Mouse (Mus musculus) ES-Bruce4 (cell line): ENCODE results near the gene Ino80d.

Source experiments
- CTCF ChIP-seq: IDR thresholded peaks from one replicate; pipeline ENCODE4 v1.8.1; 2011; ENCODE audit warnings: low read depth, low read length
- EP300 ChIP-seq: IDR thresholded peaks from 2 replicates; pipeline ENCODE4 v1.6.1; 2011; ENCODE audit warnings: low read depth, low read length; ENCODE audit not compliant: insufficient read depth
- POLR2A ChIP-seq: IDR thresholded peaks from one replicate; pipeline ENCODE4 v1.8.1; 2011; ENCODE audit warnings: low read length; ENCODE audit not compliant: insufficient read depth

GRCm38 (mm10) chr1:62950526-62950925, 163.9 kb downstream of the Ino80d start:
- TF ChIP-seq EP300 (no peak), CTCF (no peak), POLR2A (no peak)
